Mouse (Mus musculus): Measurements from ENCODE around the gene Irf1. TPM values are rescaled to one million over a fixed set of nuclear protein-coding genes. Genes with fewer than 3 reads are reported as not detected.

Irf1 gene
- polyA plus RNA-seq, 1 experiment from 2014 or later = 11.9 TPM

DNA sequence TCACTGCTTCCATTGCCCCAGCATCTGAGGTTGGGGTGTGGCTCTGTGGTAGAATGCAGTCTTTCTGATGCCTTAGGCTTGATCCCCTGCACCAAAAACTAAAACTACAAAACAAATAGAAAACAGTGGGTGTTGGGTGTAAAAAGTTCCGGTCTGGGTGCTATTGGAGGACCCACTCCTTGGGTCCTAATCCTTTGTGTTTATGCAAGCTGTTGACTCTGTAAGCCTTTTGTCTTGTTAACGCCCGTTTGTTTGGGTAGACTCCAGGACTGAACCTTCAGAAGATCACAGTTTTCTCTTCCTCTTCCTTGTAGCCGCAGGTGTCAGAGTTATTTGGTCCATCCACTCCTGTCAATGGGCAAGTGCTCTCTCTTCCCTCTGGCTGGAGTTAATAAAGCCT, 30.2 kb downstream of the Irf1 start:
- Histone ChIP-seq H3K9ac (no peak overlapping the region), H3K27ac (replicated peaks) (no peak overlapping the region), H3K9me3 (replicated peaks) (no peaks in the 10 kb centered on the region), H3K27me3 (no peaks in the 10 kb centered on the region), H3K4me2 (no peak overlapping the region), H3K36me3 (replicated peaks) (no peaks in the 10 kb centered on the region), H3K4me1 (replicated peaks) (peaks cover 32% of the 10 kb centered on the region), H3K4me3 (replicated peaks) (no peak overlapping the region)
- WGBS (ENCODE audit: insufficient replicate concordance) = 69% methylated on average over 4 of the region's 4 CpGs
- no peak for ATAC-seq (ENCODE audit: insufficient read depth)

DNA sequence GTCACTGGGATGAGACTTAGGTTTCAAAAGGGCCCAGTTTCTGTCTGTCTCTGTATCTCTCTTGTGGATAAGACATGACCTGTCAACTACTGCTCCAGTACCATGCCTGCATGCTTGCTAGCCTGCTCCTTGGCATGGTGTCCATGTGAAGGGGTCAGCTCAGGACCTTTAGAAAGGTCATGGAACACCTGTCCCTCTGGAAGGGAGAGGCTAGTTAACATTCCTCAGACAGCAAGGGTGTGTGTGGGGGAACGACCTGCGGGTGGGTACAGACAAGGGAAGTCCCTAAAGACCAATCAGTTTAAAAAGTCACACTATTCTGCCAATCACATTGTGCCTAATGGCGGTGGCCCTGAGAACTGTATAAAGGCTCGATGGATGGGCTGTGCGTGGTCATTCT, 31.2 kb downstream of the Irf1 start:
- H3K4me3 ChIP-seq (replicated peaks) = no peak overlapping the region
- H3K4me2 ChIP-seq = no peak overlapping the region
- WGBS (ENCODE audit: insufficient replicate concordance) = 62% methylated on average over 5 of the region's 5 CpGs
- no peak overlapping the region for H3K9ac ChIP-seq
- no peak overlapping the region for H3K27ac ChIP-seq (replicated peaks)
- H3K9me3 ChIP-seq (replicated peaks) = no peaks in the 10 kb centered on the region
- peaks cover 24% of the 10 kb centered on the region for H3K4me1 ChIP-seq (replicated peaks)
- no peaks in the 10 kb centered on the region for H3K36me3 ChIP-seq (replicated peaks)
- H3K27me3 ChIP-seq = no peaks in the 10 kb centered on the region
- no peak for ATAC-seq (ENCODE audit: insufficient read depth)

DNA sequence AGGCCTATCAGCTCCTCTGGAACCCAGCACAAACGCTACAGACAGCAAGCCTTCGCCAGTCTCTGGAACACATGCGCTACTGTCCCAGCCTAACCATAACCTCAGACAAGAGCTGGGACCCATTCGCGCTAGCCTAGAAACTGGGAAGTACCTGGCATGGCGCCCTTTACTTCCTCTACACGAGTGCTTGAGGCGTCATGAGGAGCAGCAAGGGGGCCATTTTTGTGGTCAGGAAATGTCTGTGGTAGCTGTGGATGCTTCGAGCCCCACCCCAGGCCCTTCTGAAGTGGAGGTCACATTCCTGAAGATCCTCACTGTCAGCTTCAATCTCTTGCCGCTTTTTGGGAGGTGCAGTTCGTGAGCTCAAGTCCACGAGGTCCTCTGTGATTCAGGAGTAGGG, 33.3 kb downstream of the Irf1 start:
- peaks cover 8% of the 10 kb centered on the region for H3K4me1 ChIP-seq (replicated peaks)
- no peak overlapping the region for H3K4me2 ChIP-seq
- no peaks in the 10 kb centered on the region for H3K27me3 ChIP-seq
- H3K9ac ChIP-seq = no peak overlapping the region
- no peak for ATAC-seq (ENCODE audit: insufficient read depth)
- no peak overlapping the region for H3K27ac ChIP-seq (replicated peaks)
- 41% methylated on average over 12 of the region's 12 CpGs for WGBS (ENCODE audit: insufficient replicate concordance)
- H3K36me3 ChIP-seq (replicated peaks) = no peaks in the 10 kb centered on the region
- no peaks in the 10 kb centered on the region for H3K9me3 ChIP-seq (replicated peaks)
- H3K4me3 ChIP-seq (replicated peaks) = no peak overlapping the region

DNA sequence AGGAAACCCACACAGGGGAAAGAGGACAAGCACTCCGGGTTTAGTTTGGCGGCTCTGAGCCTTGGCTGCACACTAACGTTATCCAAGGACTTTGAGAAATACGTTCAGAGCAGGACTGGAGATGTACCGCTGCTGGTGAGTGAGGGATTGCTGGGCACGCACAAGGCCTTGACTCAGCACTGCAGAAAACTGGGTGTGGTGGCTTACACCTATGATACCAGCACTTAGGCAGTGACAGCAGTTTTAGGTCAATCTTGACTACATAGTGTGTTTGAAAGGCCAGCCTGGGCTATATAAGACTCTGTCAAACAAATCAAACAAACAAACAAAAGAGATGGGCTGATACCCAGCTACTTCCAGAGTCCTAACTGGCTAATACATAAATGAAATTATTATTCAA, 33.7 kb downstream of the Irf1 start:
- ATAC-seq (ENCODE audit: insufficient read depth) = no peak
- Histone ChIP-seq H3K4me3 (replicated peaks) (no peak overlapping the region), H3K27me3 (no peaks in the 10 kb centered on the region), H3K36me3 (replicated peaks) (no peaks in the 10 kb centered on the region), H3K27ac (replicated peaks) (no peak overlapping the region), H3K9ac (no peak overlapping the region), H3K9me3 (replicated peaks) (no peaks in the 10 kb centered on the region), H3K4me2 (no peak overlapping the region), H3K4me1 (replicated peaks) (peaks cover 6% of the 10 kb centered on the region; the same call in 1 of the 2 replicates)
- WGBS (ENCODE audit: insufficient replicate concordance) = 43% methylated on average over 6 of the region's 6 CpGs

DNA sequence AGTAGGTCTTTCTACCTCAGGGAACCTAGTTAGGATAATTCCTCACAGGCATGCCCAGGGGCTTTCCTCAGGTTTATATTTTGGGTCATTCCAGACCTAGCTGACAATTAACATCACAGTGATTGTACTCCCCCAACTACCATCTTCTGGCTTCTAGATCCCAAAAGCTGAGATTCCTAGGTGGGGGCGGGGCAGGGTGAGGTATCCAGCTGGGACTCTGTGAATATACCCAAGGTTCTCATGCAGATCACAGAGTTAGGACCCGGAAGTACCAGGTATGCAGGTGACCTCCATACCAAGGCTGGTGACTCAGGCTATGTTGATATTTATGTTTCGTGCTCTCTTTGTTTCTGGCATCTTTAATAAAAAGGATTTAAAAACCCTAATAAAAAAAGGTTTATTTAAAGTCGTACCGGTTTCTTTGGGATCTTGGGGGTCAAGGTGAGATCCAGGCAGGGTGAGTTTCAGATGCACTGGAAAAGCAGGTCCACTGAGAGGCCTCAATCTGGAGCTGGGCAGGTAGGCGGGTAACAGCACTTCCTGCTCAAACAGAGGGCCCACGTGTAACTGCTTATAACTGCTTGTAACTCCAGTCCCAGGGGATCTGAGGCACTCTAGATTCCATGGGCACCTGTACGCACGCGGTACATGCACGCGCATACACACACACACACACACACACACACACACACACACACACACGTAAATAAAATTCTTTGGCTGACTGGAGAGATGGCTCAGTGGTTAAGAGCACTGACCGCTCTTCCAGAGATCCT, 34.9 kb downstream of the Irf1 start:
- H3K4me1 ChIP-seq (replicated peaks) = peaks cover 8% of the 10 kb centered on the region; the same call in 1 of the 2 replicates
- H3K9ac ChIP-seq = no peak overlapping the region
- H3K27me3 ChIP-seq = no peaks in the 10 kb centered on the region
- 66% methylated on average over 14 of the region's 14 CpGs for WGBS (ENCODE audit: insufficient replicate concordance)
- no peak overlapping the region for H3K27ac ChIP-seq (replicated peaks)
- H3K4me2 ChIP-seq = no peak overlapping the region
- H3K4me3 ChIP-seq (replicated peaks) = no peak overlapping the region
- no peaks in the 10 kb centered on the region for H3K36me3 ChIP-seq (replicated peaks)
- H3K9me3 ChIP-seq (replicated peaks) = no peaks in the 10 kb centered on the region
- no peak for ATAC-seq (ENCODE audit: insufficient read depth)

DNA sequence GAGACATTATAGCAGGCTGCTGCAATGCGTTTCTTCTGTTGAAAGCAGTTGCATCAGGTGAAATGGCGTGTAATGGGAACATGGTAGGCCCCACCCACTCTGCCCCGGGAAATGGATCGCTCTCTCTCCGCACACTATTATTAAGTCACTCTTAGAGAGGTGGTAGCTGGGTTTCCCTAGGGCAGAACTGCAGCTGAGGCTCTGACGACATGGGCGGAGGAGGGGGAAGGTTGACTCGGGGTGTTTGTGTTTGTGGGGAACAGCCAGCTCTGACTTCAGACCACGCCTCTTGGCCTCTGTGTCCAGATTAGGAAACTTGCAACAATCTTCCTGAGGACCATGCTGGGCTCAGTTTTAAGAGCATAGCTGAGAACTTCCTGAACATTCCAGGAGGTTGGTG, 36.0 kb downstream of the Irf1 start:
- no peak for ATAC-seq (ENCODE audit: insufficient read depth)
- Histone ChIP-seq H3K9ac (no peak overlapping the region), H3K4me3 (replicated peaks) (no peak overlapping the region), H3K27ac (replicated peaks) (no peak overlapping the region), H3K4me1 (replicated peaks) (peaks cover 8% of the 10 kb centered on the region), H3K27me3 (no peaks in the 10 kb centered on the region), H3K9me3 (replicated peaks) (no peaks in the 10 kb centered on the region), H3K4me2 (no peak overlapping the region), H3K36me3 (replicated peaks) (no peaks in the 10 kb centered on the region)
- WGBS (ENCODE audit: insufficient replicate concordance) = 47% methylated on average over 9 of the region's 9 CpGs

DNA sequence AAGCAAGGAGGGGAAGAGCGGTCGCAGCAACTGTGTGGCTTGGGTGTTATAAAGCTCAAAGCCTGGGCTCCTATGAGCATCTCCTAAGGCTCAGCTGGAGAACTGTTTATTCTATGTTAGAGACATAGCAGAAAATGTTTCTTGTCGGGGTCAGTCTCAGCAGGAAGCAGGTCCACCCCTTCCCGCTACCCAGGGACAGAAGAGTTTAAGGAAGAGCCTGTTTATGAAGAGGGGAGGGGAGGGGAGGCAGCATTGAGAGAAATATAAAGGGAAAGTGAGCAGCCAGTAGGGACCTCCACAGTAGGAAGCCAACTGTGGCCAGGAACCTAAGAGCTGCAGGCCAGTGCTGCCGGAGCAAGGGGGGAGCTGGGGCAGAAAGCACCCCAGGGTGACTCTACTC, 39.5 kb downstream of the Irf1 start:
- WGBS (ENCODE audit: insufficient replicate concordance) = 35% methylated on average over 5 of the region's 5 CpGs
- Histone ChIP-seq H3K27ac (replicated peaks) (no peak overlapping the region), H3K27me3 (no peaks in the 10 kb centered on the region), H3K9me3 (replicated peaks) (no peaks in the 10 kb centered on the region), H3K36me3 (replicated peaks) (no peaks in the 10 kb centered on the region), H3K9ac (no peak overlapping the region), H3K4me3 (replicated peaks) (no peak overlapping the region), H3K4me1 (replicated peaks) (peaks cover 8% of the 10 kb centered on the region), H3K4me2 (no peak overlapping the region)
- no peak for ATAC-seq (ENCODE audit: insufficient read depth)

DNA sequence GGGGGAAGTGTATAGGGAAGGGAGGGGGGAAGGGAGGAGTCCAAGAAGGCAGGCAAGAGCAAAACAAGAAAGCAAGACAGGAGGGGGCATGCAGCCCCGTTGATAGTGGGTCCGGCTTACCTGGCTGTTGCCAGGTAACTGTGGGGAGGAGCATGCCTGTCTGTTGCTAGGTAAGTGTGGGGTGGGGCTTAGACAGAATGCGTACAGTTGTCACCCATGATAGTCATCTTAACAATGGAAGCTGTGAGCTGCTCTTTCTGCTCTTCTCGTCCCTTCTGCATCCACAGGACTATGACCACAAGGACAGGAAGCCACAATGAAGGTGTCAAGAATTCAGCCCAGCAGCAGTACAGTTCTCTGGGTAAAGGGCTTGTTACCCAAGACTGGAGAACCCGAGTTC, 40.3 kb downstream of the Irf1 start:
- Histone ChIP-seq H3K4me3 (replicated peaks) (no peak overlapping the region), H3K27me3 (no peaks in the 10 kb centered on the region), H3K27ac (replicated peaks) (no peak overlapping the region), H3K36me3 (replicated peaks) (no peaks in the 10 kb centered on the region), H3K4me2 (no peak overlapping the region), H3K9me3 (replicated peaks) (no peaks in the 10 kb centered on the region), H3K9ac (no peak overlapping the region), H3K4me1 (replicated peaks) (peaks cover 8% of the 10 kb centered on the region)
- 31% methylated on average over 5 of the region's 5 CpGs for WGBS (ENCODE audit: insufficient replicate concordance)
- ATAC-seq (ENCODE audit: insufficient read depth) = no peak

DNA sequence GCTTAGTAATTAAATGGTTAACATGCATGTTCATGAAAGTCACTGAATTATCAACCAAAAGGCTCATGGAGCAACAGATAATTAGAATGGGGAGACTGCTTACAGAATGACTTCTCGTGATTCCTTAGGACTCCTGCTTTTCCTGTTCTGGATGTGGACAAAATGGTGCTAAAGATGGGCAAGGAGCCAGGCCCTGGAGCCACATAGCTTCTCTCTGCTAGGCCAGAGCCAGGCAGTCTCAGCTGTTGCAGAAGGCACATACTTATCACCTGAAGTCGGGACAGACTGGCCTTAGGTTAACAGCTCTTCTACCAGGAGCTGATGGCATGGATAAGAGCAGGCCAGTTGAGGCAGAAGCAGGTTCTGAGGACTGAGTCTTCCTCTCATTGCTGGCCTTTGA, 40.9 kb downstream of the Irf1 start:
- H3K36me3 ChIP-seq (replicated peaks) = no peaks in the 10 kb centered on the region
- no peaks in the 10 kb centered on the region for H3K27me3 ChIP-seq
- H3K4me3 ChIP-seq (replicated peaks) = no peak overlapping the region
- WGBS (ENCODE audit: insufficient replicate concordance) = 20% methylated on average over 2 of the region's 2 CpGs
- no peak overlapping the region for H3K9ac ChIP-seq
- no peaks in the 10 kb centered on the region for H3K9me3 ChIP-seq (replicated peaks)
- ATAC-seq (ENCODE audit: insufficient read depth) = no peak
- no peak overlapping the region for H3K4me2 ChIP-seq
- H3K4me1 ChIP-seq (replicated peaks) = peaks cover 8% of the 10 kb centered on the region
- H3K27ac ChIP-seq (replicated peaks) = no peak overlapping the region

DNA sequence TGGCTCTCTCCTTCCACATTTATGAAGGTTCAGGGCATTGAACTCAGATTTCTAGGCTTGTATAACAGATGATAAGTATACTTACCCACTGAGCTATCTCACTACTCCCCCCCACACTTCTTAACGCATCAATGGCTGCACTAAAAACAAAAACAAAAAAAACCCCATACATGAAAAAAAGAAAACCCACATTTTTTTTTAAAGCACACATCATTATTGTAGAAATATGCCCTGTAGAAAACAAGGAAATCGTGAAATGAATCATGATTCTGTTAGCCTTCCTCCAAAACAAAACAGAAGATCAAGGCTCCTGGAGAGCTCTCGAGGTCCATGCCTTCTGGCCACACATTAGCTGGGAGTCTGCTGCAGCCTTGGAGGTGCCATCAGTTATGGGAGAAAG, 41.5 kb downstream of the Irf1 start:
- no peak overlapping the region for H3K4me2 ChIP-seq
- ATAC-seq (ENCODE audit: insufficient read depth) = no peak
- no peak overlapping the region for H3K4me3 ChIP-seq (replicated peaks)
- H3K9me3 ChIP-seq (replicated peaks) = no peaks in the 10 kb centered on the region
- no peaks in the 10 kb centered on the region for H3K36me3 ChIP-seq (replicated peaks)
- H3K9ac ChIP-seq = no peak overlapping the region
- WGBS (ENCODE audit: insufficient replicate concordance) = 52% methylated on average over 3 of the region's 3 CpGs
- no peaks in the 10 kb centered on the region for H3K27me3 ChIP-seq
- no peak overlapping the region for H3K27ac ChIP-seq (replicated peaks)
- peaks cover 4% of the 10 kb centered on the region; the same call in 1 of the 2 replicates for H3K4me1 ChIP-seq (replicated peaks)

DNA sequence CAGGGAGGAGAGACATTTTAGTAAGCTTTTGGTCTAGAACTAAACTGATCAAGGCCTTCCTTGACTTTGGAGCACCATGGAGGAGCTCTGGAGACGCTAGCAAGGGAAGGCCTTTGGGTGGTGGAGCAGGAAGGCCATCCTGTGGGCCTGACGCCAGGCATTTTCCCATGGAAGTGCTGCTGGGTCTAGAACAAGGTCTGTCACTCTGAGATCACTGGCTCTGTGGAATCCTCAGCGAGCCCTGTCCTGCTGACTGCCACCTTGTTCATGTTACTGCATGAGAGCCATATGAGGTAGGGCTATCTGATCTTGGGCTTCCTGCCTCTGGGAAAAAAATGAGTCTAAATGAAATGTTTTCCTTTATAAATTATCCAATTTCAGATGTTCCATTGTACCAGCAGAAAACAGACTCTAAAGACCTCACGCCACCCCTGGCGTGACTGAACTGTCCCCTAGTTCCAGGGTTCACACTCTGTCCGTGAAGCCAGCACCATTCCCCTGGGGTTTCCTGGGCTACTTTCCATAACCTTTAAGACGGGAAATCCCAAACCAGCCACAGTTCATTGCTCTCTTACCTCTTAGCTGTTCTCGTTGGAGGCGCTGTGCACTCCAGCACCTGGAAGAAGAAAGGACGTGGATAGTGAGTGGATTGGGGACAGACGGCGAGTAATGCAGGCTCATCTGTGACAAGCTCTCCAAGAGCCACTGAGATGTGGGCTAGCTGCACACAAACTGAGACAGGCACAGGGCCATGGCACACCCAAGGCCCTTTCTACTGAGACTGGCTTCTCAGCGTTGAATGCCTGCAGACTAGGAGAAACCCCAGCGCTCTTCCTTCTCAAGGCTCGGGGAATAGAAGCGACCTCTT, 43.4 kb downstream of the Irf1 start:
- Histone ChIP-seq H3K4me1 (replicated peaks) (peaks cover 3% of the 10 kb centered on the region; the same call in 1 of the 2 replicates), H3K9ac (no peak overlapping the region), H3K27me3 (no peaks in the 10 kb centered on the region), H3K4me3 (replicated peaks) (no peak overlapping the region), H3K27ac (replicated peaks) (no peak overlapping the region), H3K36me3 (replicated peaks) (no peaks in the 10 kb centered on the region), H3K9me3 (replicated peaks) (no peaks in the 10 kb centered on the region), H3K4me2 (no peak overlapping the region)
- ATAC-seq (ENCODE audit: insufficient read depth) = no peak
- WGBS (ENCODE audit: insufficient replicate concordance) = 75% methylated on average over 16 of the region's 16 CpGs
